Mouse (Mus musculus): ENCODE results near the gene Pdpr. TPM values are rescaled to one million over a fixed set of nuclear protein-coding genes. Genes with fewer than 3 reads are reported as not detected.
"Not testable (repeated sequence)": the region's sequence is repeated elsewhere in the genome, so short reads cannot be mapped to it uniquely, and the experiment has no call there.

Pdpr gene
- polyA plus RNA-seq, 1 experiment = 12.0 TPM

DNA sequence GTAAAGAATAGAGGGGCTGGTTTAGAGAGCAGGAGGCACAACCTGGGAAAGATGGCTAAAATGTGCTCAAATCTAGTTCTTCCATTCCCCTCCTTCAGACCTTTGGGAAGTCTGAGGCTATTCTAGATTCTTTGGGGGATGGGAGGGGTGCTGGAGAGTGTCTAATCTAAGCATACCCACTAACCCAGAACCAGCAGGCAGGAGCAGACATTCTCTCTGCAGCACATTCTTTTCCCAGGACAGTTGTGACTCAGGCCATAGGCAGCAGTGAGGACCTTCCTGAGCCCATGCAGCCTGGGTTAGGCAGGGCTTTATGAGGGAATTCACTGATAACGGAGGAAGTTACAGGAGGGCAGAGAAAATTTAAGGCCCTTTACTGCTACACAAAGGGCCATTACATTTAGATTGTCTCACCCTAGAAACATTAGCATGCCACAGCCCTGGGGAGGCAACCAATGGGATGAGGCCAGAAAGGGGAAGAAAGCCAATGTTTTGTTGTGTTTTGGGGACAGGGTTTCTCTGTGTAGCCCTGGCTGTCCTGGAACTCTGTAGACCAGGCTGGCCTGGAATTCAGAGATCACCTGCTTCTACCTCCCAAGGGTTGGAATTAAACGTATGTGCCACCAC is 35.4 kb upstream of the Pdpr start:
- TF ChIP-seq CTCF (IDR thresholded peaks at IDR 0.05; ENCODE audit: insufficient read depth, low read length) (no peak), POLR2A (IDR thresholded peaks at IDR 0.05; ENCODE audit: borderline replicate concordance, extremely low read depth, low read depth, low read length) (no peak)
- H3K4me3 ChIP-seq (replicated peaks; ENCODE audit: extremely low read depth, low read depth, low read length) = no peak overlapping the region
- no peak for DNase-seq
- WGBS = 82% methylated on average over 2 of the region's 2 CpGs
- H3K4me1 ChIP-seq (ENCODE audit: control insufficient read depth, insufficient read depth, low read length) = peaks cover 3% of the 10 kb centered on the region; the same call in 1 of the 2 replicates

DNA sequence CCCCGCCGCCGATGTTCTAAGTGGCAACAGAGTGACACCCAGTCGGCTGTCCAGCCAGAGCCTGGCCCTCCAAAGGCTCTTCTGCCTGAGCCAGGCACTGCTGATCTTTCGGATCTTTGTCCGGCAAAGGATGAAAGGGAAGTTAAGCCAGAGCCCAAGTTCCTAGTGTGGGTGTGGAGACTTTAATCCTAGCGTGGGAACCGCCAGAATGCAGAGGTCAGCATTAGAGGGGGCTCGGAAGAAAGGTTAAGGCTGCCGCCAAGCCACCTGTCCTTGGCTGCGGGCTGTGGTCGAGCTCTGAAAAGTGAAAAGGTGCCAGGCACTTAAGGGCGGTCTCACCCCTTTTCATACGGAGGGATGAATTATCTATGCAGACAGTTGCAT is 32.8 kb upstream of the Pdpr start:
- no peak for TF ChIP-seq POLR2A (IDR thresholded peaks at IDR 0.05; ENCODE audit: borderline replicate concordance, extremely low read depth, low read depth, low read length)
- no peak for TF ChIP-seq CTCF (IDR thresholded peaks at IDR 0.05; ENCODE audit: insufficient read depth, low read length)
- Histone ChIP-seq H3K4me1 (ENCODE audit: control insufficient read depth, insufficient read depth, low read length) (peaks cover 3% of the 10 kb centered on the region; the same call in 1 of the 2 replicates), H3K4me3 (replicated peaks; ENCODE audit: extremely low read depth, low read depth, low read length) (peak overlapping the region; percentile 89)
- DNase-seq = no peak
- WGBS = 3% methylated on average over 14 of the region's 14 CpGs

DNA sequence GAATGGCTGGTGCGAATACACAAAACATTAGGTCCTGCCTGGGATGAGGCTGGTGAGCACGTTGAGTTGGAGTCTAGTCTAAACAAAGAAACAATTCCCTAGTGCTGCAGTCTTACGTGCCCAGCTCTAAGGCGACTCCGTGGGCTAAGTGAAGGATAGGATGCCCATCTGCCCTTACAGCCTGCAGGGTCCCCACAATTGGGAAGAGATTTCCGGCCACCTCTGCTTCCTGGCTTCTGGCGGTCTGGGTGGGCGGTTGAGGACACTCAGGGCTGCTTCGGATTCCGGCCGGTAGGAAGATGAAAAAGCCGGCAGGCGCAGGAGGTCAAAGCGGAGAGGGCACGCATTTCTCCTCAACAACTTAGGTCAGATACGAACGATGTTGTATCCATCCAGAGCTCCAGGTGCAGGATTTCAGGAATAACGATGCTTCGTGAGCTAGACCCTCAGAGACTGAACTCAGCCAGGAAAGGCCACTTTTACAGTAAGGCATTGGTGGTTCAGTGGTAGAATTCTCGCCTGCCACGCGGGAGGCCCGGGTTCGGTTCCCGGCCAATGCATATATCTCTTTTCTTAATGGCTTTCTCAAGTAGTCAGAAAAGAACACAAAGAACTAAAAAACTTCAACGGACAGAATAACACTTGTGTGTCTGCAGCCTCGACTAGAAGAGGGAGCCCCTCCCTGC is 32.2 kb upstream of the Pdpr start:
- Histone ChIP-seq H3K4me3 (replicated peaks; ENCODE audit: extremely low read depth, low read depth, low read length) (peak overlapping the region; percentile 89), H3K4me1 (ENCODE audit: control insufficient read depth, insufficient read depth, low read length) (peaks cover 3% of the 10 kb centered on the region; the same call in 1 of the 2 replicates)
- DNase-seq = peak; percentile 84
- under 1% methylated on average over 27 of the region's 27 CpGs for WGBS
- TF ChIP-seq POLR2A (IDR thresholded peaks at IDR 0.05; ENCODE audit: borderline replicate concordance, extremely low read depth, low read depth, low read length) (no peak), CTCF (IDR thresholded peaks at IDR 0.05; ENCODE audit: insufficient read depth, low read length) (no peak)

DNA sequence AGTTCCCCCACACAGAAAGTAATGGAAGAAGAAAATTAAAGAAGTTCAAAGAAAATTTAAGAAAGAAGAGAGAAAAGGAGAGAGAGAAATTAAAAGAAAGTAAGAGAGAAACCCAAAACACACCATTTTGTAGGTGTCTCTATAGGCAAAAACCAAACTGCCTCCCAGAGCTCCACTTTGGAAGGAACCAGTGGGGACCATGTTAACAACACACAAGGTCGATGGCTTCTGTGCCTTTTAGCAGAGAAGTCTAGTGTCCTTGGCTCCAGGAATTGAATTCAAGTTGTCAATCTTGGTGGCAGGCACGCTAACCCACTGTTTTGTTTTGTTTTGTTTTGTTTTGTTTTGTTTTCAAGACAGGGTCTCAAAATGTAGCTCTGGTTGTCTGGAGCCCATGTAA is 31.5 kb upstream of the Pdpr start:
- 53% methylated on average over 2 of the region's 2 CpGs for WGBS
- TF ChIP-seq CTCF (IDR thresholded peaks at IDR 0.05; ENCODE audit: insufficient read depth, low read length) (no peak), POLR2A (IDR thresholded peaks at IDR 0.05; ENCODE audit: borderline replicate concordance, extremely low read depth, low read depth, low read length) (no peak)
- DNase-seq = no peak
- Histone ChIP-seq H3K4me3 (replicated peaks; ENCODE audit: extremely low read depth, low read depth, low read length) (no peak overlapping the region), H3K4me1 (ENCODE audit: control insufficient read depth, insufficient read depth, low read length) (peaks cover 3% of the 10 kb centered on the region; the same call in 1 of the 2 replicates)

DNA sequence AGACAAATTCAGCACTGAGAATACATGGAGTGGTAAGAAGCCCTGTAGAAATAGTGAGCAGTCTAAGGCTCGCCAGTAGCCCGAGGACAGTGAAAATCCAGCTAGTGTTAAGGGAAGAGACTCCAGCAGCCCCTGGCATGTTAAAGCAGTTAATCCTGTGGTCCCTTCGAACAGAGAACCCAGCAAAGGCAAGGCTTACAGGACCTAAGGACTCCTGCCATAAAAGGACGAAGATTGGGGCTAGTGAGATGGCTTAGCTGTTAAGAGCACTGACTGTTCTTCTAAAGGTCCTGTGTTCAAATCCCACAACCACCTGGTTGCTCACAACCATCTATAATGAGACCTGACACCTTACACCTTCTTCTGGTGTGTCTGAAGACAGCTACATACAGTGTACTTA is 28.1 kb upstream of the Pdpr start:
- TF ChIP-seq CTCF (IDR thresholded peaks at IDR 0.05; ENCODE audit: insufficient read depth, low read length) = no peak
- no peak for TF ChIP-seq POLR2A (IDR thresholded peaks at IDR 0.05; ENCODE audit: borderline replicate concordance, extremely low read depth, low read depth, low read length)
- WGBS = 53% methylated on average over 4 of the region's 4 CpGs
- DNase-seq = no peak
- H3K4me3 ChIP-seq (replicated peaks; ENCODE audit: extremely low read depth, low read depth, low read length) = no peak overlapping the region
- peaks cover 3% of the 10 kb centered on the region; the same call in 1 of the 2 replicates for H3K4me1 ChIP-seq (ENCODE audit: control insufficient read depth, insufficient read depth, low read length)

DNA sequence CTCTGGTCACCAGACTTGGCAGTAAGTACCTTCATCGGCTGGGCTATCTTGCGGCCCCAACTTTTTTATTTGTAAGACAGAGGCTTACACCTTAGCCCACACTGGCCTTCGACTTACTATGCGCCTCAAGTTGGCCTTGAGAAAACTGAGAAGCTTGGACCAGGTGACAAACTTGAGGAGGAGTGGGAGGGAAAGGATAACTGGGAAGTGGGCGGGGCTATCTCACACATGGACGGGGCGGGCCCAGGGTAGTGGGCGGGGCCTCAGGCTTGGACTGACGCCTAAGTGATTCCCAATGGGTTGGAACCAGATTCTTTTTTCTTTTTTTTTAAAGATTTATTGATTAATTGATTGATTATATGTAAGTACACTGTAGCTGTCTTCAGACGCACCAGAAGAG is 27.0 kb upstream of the Pdpr start:
- Histone ChIP-seq H3K4me3 (replicated peaks; ENCODE audit: extremely low read depth, low read depth, low read length) (no peak overlapping the region), H3K4me1 (ENCODE audit: control insufficient read depth, insufficient read depth, low read length) (no peaks in the 10 kb centered on the region)
- no peak for DNase-seq
- TF ChIP-seq POLR2A (IDR thresholded peaks at IDR 0.05; ENCODE audit: borderline replicate concordance, extremely low read depth, low read depth, low read length) (no peak), CTCF (IDR thresholded peaks at IDR 0.05; ENCODE audit: insufficient read depth, low read length) (no peak)
- 29% methylated on average over 10 of the region's 10 CpGs for WGBS

DNA sequence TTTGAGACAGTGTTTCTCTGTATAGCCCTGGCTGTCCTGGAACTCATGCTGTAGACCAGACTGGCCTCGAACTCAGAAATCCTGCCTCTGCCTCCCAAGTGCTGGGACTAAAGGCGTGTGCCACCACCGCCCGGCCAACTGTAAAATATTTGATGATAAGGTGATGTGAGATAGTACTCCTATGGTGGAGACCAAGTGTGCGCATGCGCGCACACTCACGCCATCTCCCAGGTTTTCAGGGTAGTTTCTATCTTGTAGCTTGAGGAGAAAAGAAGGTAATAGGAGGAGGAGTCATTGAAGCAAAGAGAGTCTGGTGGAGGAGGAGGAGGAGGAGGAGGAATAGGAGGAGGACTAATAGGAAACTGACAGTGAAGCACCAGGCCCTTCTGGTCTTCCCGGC is 25.8 kb upstream of the Pdpr start:
- H3K4me1 ChIP-seq (ENCODE audit: control insufficient read depth, insufficient read depth, low read length); H3K4me3 ChIP-seq (replicated peaks; ENCODE audit: extremely low read depth, low read depth, low read length); DNase-seq: not testable (repeated sequence)
- 89% methylated on average over 9 of the region's 9 CpGs for WGBS

DNA sequence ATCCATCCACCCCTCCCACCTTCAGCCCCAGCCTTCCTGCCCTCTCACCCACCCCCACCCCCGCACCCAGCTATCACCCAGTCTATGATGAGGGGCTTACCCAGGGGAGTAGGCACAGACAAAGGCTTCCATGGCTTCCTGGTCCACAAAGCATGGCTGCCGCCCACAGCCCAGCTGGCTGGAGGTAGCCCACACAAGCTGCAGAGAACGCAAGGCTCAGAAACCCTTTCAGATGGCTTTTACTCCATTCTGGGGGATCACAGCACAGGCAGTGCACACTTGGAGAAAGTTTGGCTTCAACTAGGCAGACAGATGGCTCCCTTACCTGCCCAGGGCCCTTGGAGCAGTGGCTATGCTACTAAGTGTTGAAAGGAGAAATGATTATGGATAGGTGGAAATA is 18.5 kb upstream of the Pdpr start:
- TF ChIP-seq CTCF (IDR thresholded peaks at IDR 0.05; ENCODE audit: insufficient read depth, low read length) = no peak
- no peak for TF ChIP-seq POLR2A (IDR thresholded peaks at IDR 0.05; ENCODE audit: borderline replicate concordance, extremely low read depth, low read depth, low read length)
- no peaks in the 10 kb centered on the region for H3K4me1 ChIP-seq (ENCODE audit: control insufficient read depth, insufficient read depth, low read length)
- 82% methylated on average over 3 of the region's 3 CpGs for WGBS
- H3K4me3 ChIP-seq (replicated peaks; ENCODE audit: extremely low read depth, low read depth, low read length) = no peak overlapping the region
- no peak for DNase-seq

DNA sequence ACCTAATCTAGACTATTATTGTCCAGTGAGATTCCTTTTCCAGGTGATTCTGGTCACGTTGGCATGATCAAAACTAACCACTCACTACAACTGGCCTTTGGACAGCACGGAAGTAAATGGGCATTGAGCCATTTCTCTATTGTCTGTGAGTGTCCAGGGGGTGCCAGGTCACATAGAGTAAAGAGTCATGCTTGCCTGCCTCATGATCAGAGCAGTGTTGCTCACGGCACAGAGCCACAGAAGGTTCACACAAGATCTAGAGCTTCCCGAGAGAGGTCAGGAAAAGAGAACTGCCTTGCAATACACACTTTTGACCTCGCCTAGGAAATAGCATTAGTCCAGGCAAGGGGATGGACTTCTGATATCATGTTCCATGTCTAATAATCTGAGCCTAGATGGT is 15.0 kb upstream of the Pdpr start:
- WGBS = 36% methylated on average over 5 of the region's 5 CpGs
- Histone ChIP-seq H3K4me1 (ENCODE audit: control insufficient read depth, insufficient read depth, low read length) (no peaks in the 10 kb centered on the region), H3K4me3 (replicated peaks; ENCODE audit: extremely low read depth, low read depth, low read length) (no peak overlapping the region)
- DNase-seq = no peak
- TF ChIP-seq POLR2A (IDR thresholded peaks at IDR 0.05; ENCODE audit: borderline replicate concordance, extremely low read depth, low read depth, low read length) (no peak), CTCF (IDR thresholded peaks at IDR 0.05; ENCODE audit: insufficient read depth, low read length) (no peak)

DNA sequence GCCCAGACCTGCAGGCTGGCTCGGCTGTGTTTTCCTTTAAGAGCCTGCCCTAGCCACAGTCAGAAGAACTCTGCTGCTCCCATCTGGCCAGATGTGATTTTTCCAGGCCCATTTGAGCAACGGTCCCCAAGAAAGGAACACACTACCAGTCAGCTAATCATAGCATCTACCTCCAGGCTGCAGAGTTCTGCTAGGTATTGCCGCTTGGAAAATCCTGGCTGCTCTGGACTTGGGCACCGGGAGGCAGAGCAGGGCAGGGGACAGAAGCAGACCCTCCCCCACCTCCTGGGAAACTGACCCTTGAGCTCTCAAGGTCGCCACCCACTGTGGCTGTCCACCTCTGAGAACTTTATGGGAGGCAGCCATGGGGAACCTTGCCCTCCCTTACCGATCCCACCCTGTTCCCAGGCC is 14.6 kb upstream of the Pdpr start:
- DNase-seq = no peak
- 34% methylated on average over 6 of the region's 6 CpGs for WGBS
- TF ChIP-seq CTCF (IDR thresholded peaks at IDR 0.05; ENCODE audit: insufficient read depth, low read length) (peak; percentile 16; the same call in 1 of the 2 replicates), POLR2A (IDR thresholded peaks at IDR 0.05; ENCODE audit: borderline replicate concordance, extremely low read depth, low read depth, low read length) (no peak)
- Histone ChIP-seq H3K4me1 (ENCODE audit: control insufficient read depth, insufficient read depth, low read length) (no peaks in the 10 kb centered on the region), H3K4me3 (replicated peaks; ENCODE audit: extremely low read depth, low read depth, low read length) (no peak overlapping the region)

Measured in lung, adult 2 months (tissue).